12 mouse cellular contexts compared by ENCODE assay signal in the genomic region with DNA sequence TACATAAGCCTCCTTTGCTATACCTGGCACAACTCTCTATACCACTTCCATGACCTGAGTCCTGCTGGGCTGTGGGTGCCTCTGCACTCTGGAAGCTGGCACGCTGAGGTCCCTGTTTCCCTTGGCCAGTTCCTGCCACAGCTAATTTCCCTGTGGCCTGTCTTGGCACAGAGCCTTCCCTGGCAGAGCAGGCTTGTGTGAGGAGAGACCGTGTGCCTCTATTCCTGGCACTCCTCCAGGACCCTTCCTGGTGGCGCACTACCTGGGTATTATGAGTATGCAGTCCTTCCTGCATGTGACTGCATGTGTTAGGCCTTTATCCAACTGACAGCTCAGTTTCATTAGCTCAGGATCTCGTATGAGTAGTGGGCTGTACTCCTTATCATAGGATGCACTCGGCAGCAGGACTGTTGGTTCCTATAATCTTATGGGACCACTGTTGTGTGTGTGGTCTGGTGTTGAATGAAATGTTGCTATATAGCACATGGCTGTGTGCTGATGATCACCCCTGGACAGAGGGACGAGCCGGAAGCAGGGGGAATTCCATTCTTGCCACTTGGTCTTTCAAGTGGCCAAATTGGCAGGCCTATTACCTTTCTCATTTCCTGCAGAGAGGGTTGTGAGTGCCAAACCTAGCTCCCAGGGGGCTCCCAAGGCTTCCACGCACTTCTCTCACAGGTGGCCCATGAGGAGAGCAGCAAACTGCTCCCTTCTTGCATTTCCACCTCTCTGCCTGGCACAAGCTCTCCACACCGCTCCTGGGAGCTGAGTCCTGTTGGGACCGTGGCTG. TPM values are rescaled to one million over a fixed set of nuclear protein-coding genes. Genes with fewer than 3 reads are reported as not detected.
DNase-seq lines count a peak whose midpoint lies in the region; ATAC-seq lines count a peak whose summit lies in the region.
"Had no signal": no experiment of that assay in that cellular context is flagged by ENCODE, and none has a peak within 500 bp of the region (broad histone marks: within the 10 kb centered on the region; RNA-seq: fewer than 3 reads in every experiment).

No protein-coding gene starts in this region.

- no peak overlapping the region for H3K4me3 ChIP-seq in hindbrain, embryonic 16.5 days (ENCODE audit: low read length)
- H3K4me3 ChIP-seq: hindbrain, embryonic 10.5 days had no signal

- H3K36me3 ChIP-seq in hindbrain, embryonic 16.5 days (ENCODE audit: control insufficient read depth, insufficient read depth, low read length): no peaks in the 10 kb centered on the region
- H3K36me3 ChIP-seq: hindbrain, embryonic 10.5 days had no signal

- H3K4me2 ChIP-seq in hindbrain, embryonic 16.5 days (ENCODE audit: low read length): no peak overlapping the region

- H3K9me3 ChIP-seq in hindbrain, embryonic 16.5 days (ENCODE audit: control insufficient read depth, low read length): no peaks in the 10 kb centered on the region
- H3K9me3 ChIP-seq: hindbrain, embryonic 10.5 days had no signal

- no peak for ATAC-seq in erythroid progenitor cell, adult 5-6 weeks (replicated peaks; ENCODE audit: low FRiP score, poor library complexity, severe bottlenecking)
- no peak for ATAC-seq in hindbrain, embryonic 16.5 days

- DNase-seq in cerebellum, adult 9-11 months: peak; percentile 55
- DNase-seq in cerebellum, adult 9-10 months: no peak
- peak; percentile 78 for DNase-seq in left cerebral cortex, postnatal 4 days
- DNase-seq in left cerebral cortex, adult 18-20 months (ENCODE audit: low spot score in 2 of 2): no peak
- peak; percentile 80 to 85 for DNase-seq in cerebellum, postnatal 10 days
- DNase-seq in lung, postnatal 36 days: peak; percentile 21
- DNase-seq: right cerebral cortex, postnatal 25 days had no signal

- intact Hi-C loops in left cerebral cortex, postnatal 4 days (cut with DNase I): loop anchor here (10.0 kb wide), 1 partner anchor 118 kb away; the partner anchor contains the start of gene Olfr554

- H3K4me1 ChIP-seq in hindbrain, embryonic 16.5 days (ENCODE audit: control insufficient read depth, insufficient read depth, low read depth, low read length): peaks cover 9% of the 10 kb centered on the region

- WGBS in hindbrain, embryonic 16.5 days: 54% methylated on average over 10 of the region's 10 CpGs

- H3K27ac ChIP-seq in hindbrain, embryonic 16.5 days (ENCODE audit: low read depth, low read length): no peak overlapping the region
- H3K27ac ChIP-seq: hindbrain, embryonic 10.5 days had no signal

- H3K27me3 ChIP-seq in hindbrain, embryonic 16.5 days (replicated peaks; ENCODE audit: control insufficient read depth, insufficient read depth, low read length): 0 out of 2 replicates have a peak, but pooled peaks cover 3% of the 10 kb centered on the region

- no peak overlapping the region for H3K9ac ChIP-seq in hindbrain, embryonic 16.5 days (ENCODE audit: low read depth, low read length)

RNA-seq across cellular contexts. Expression of gene Olfr545, which starts 17.1 kb away (rescaled TPM):
- not detected for total RNA-seq in left cerebral cortex, postnatal 4 days (2021)
- not detected for total RNA-seq in left cerebral cortex, adult 18-20 months (2021)
- not detected in 2 replicates for total RNA-seq in erythroid progenitor cell, adult 5-6 weeks (2015; ENCODE audit: low replicate concordance)
- total RNA-seq in erythroid progenitor cell, adult 5-6 weeks (2017; ENCODE audit: low replicate concordance): not detected in 2 replicates
- 0.24 and 0.45 TPM in 2 replicates for polyA plus RNA-seq in hindbrain, embryonic 16.5 days (2015; fragmentation: Nextera tagmentation; extraction: Ambion mirVana)
- total RNA-seq: monocyte, adult 5-6 weeks had no signal

RNA-seq across cellular contexts. Expression of gene Olfr547, which starts 18.1 kb away (rescaled TPM):
- not detected for total RNA-seq in left cerebral cortex, postnatal 4 days (2021)
- not detected for total RNA-seq in left cerebral cortex, adult 18-20 months (2021)
- not detected in 2 replicates for total RNA-seq in erythroid progenitor cell, adult 5-6 weeks (2015; ENCODE audit: low replicate concordance)
- total RNA-seq in erythroid progenitor cell, adult 5-6 weeks (2017; ENCODE audit: low replicate concordance): not detected in 2 replicates
- polyA plus RNA-seq in hindbrain, embryonic 16.5 days (2015; fragmentation: Nextera tagmentation; extraction: Ambion mirVana): not detected in 2 replicates
- total RNA-seq: monocyte, adult 5-6 weeks had no signal
- polyA plus RNA-seq: hindbrain, embryonic 10.5 days; limb, embryonic 11.5 days had no signal

RNA-seq across cellular contexts. Expression of gene Olfr548-ps1, which starts 24.2 kb away (rescaled TPM):
- not detected for total RNA-seq in left cerebral cortex, postnatal 4 days (2021)
- not detected for total RNA-seq in left cerebral cortex, adult 18-20 months (2021)
- not detected in 2 replicates for total RNA-seq in erythroid progenitor cell, adult 5-6 weeks (2015; ENCODE audit: low replicate concordance)
- not detected in 2 replicates for total RNA-seq in erythroid progenitor cell, adult 5-6 weeks (2017; ENCODE audit: low replicate concordance)
- not detected in 2 replicates for polyA plus RNA-seq in hindbrain, embryonic 16.5 days (2015; fragmentation: Nextera tagmentation; extraction: Ambion mirVana)
- total RNA-seq: monocyte, adult 5-6 weeks had no signal
- polyA plus RNA-seq: hindbrain, embryonic 10.5 days; limb, embryonic 11.5 days had no signal

RNA-seq across cellular contexts. Expression of gene Olfr544, which starts 28.3 kb away (rescaled TPM):
- not detected for total RNA-seq in left cerebral cortex, postnatal 4 days (2021)
- not detected for total RNA-seq in left cerebral cortex, adult 18-20 months (2021)
- total RNA-seq in erythroid progenitor cell, adult 5-6 weeks (2015; ENCODE audit: low replicate concordance): not detected in 2 replicates
- 0.13 TPM in 1 of 2 replicates, not detected in the other for total RNA-seq in erythroid progenitor cell, adult 5-6 weeks (2017; ENCODE audit: low replicate concordance)
- 0.05 and 0.14 TPM in 2 replicates for polyA plus RNA-seq in hindbrain, embryonic 16.5 days (2015; fragmentation: Nextera tagmentation; extraction: Ambion mirVana)
- total RNA-seq: monocyte, adult 5-6 weeks had no signal

RNA-seq across cellular contexts. Expression of gene Olfr549, which starts 33.2 kb away (rescaled TPM):
- total RNA-seq in left cerebral cortex, postnatal 4 days (2021): not detected
- not detected for total RNA-seq in left cerebral cortex, adult 18-20 months (2021)
- total RNA-seq in erythroid progenitor cell, adult 5-6 weeks (2015; ENCODE audit: low replicate concordance): not detected in 2 replicates
- 0.51 TPM in 1 of 2 replicates, not detected in the other for total RNA-seq in erythroid progenitor cell, adult 5-6 weeks (2017; ENCODE audit: low replicate concordance)
- polyA plus RNA-seq in hindbrain, embryonic 16.5 days (2015; fragmentation: Nextera tagmentation; extraction: Ambion mirVana): not detected in 2 replicates
- total RNA-seq: monocyte, adult 5-6 weeks had no signal
- polyA plus RNA-seq: hindbrain, embryonic 10.5 days; limb, embryonic 11.5 days had no signal

Comparison
In these comparisons a context has a peak if more than half of its experiments do, and no peak if none do; other contexts are left out.
1. DNase-seq: peak in cerebellum, adult 9-11 months (single experiment), left cerebral cortex, postnatal 4 days (single experiment), cerebellum, postnatal 10 days (2 of 2) and lung, postnatal 36 days (single experiment); none in cerebellum, adult 9-10 months (single experiment) and left cerebral cortex, adult 18-20 months (0 of 2).